Mouse (Mus musculus) activated CD4-positive, CD25-positive, alpha-beta regulatory T cell, adult 4 months (primary cell): ENCODE data around the gene Ipo7. TPM values are rescaled to one million over a fixed set of nuclear protein-coding genes. Genes with fewer than 3 reads are reported as not detected.
"Not testable (repeated sequence)": the region's sequence is repeated elsewhere in the genome, so short reads cannot be mapped to it uniquely, and the experiment has no call there.

ENCODE experiments used
- ATAC-seq: one replicate; pipeline ENCODE4 v1.8.0; 2017
- polyA plus RNA-seq, 2 experiments: library from polyadenylated mRNA; unstranded; fragments of 100-300 nt; shearing (Covaris generic); gene quantifications; one replicate each; pipeline ENCODE4 v1.2.1; 2017

The Ipo7 gene
- polyA plus RNA-seq = 10 to 100 TPM; 26.5 to 31.4 TPM

DNA sequence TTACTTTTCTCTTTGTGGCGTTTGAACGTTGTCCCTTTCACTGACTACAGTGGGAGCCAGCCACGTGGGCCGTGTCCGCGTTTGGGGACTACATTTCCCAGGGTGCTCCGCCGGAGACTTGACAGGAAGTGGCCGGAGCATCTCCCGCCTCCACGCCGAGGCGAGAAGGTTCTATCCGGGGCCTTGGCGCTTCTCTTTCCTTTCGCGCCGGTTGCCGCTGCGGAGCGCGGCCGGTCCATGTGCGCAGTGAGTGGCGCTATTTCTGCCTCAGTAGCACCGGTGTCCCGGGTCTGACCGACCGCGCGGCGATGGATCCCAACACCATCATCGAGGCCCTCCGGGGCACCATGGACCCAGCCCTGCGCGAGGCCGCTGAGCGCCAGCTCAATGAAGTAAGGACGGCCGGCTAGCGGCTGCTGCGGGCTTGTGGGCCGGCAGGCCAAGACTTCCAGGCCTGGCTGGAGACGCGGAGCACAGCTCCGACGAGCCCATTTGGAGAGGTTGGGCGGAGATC lies at the start of gene Ipo7:
Gene Ipo7 (plus strand): TSS at position 158 of the 514 bp plus-strand sequence.
- ATAC-seq = peak; percentile 97

DNA sequence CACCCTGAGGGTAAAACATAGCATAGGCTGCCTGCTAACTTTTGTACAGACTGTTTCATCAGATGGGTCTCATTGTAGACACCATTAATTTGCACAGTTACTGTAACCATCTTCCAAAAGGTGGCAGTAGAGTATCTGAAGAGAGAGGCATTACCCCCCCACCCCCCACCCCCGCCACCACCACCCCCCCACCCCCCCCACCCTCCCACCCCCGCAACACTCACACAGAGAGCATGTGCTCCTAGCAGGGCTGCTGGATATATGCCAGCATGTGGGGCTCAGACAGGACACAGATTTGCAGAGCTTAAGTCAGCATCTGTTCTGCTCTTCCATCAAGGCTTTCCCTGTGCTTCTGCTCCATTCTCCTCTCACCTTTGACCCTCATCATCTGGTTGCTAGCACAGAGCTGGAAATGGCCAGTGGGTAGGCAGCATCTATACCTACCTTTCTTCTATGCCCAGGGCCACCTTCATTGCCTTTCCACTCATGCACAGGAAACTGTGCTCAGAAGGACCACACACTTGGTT lies 49.1 kb upstream of the Ipo7 start:
- ATAC-seq = no peak

DNA sequence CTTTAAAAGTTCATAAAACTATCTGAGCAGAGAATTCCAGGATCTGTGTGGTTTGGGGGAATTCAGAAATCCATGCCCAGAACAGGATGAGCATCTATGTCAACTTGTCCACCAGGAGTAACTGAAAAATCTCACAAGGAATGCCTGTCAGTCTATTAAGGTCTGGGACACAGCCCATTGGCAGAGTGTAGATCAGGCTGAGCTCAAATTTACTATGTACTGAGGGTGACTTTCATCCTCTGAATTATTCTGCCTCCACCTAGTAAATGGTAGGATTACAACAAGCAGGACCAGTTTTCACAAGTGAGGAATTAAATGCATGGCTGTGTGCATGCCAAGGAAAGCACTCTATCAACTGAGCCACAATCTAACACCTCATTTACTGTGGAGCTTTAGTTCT lies 48.5 kb upstream of the Ipo7 start:
- ATAC-seq = no peak

DNA sequence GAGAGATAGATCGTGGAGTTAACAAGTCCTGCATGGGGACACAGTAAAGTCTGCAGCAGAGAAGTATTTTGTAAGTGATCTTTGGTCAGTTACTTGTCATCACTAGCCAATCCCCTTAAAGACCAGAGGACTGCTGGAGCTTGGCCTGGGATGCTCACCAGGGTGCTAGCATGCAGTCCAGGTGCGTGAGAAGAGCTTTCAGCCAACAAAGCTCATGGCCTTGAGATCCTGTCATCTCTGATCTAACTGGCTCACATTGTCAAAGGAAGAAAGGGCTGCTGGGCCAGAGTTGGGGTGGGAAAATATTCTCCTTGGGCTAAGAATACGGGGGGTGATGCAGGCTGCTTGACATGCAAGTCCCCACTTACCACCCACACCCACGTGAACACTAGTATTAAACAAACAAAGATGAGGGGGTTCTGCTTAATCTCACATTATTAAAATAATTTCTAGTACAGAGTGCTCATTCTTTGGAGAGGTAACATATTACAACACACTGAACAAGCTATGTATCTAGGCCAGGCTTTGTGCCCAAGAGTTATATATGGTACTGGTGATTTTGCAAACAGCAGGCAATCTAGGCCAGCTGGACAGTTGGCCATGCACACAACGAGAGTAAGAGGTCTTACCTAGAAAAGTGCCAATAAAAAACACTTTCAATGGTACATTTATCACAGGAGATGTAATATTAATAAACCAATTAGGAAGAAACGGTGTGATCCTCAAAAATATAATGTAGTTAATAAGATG lies 41.9 kb upstream of the Ipo7 start:
- no peak for ATAC-seq

DNA sequence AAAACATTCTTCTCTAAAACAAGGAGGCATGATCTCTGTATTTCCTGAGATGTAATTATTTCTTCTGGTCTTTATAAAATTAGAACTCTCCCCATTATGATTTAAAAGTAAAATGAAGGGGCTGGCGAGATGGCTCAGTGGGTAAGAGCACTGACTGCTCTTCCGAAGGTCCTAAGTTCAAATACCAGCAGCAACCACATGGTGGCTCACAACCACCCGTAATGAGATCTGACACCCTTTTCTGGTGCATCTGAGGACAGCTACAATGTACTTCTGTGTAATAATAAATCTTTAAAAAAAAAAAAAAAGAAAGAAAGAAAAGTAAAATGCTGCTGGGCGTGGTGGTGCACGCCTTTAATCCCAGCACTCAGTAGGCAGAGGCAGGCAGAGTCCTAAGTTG lies 40.9 kb upstream of the Ipo7 start:
- not testable (repeated sequence) for ATAC-seq

DNA sequence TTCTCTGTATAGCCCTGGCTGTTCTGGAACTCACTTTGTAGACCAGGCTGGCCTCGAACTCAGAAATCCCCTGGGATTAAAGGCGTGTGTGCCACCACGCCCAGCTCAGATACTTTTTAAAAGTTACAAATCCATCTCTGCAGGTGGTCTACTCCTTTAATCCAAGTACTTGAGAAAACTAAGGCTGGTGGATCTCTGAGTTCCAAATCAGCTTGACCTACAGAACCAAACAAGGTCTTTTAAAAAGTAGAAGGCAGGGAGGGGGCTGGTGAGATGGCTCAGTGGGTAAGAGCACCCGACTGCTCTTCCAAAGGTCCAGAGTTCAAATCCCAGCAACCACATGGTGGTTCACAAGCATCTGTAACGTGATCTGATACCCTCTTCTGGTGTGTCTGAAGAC lies 33.5 kb upstream of the Ipo7 start:
- not testable (repeated sequence) for ATAC-seq

DNA sequence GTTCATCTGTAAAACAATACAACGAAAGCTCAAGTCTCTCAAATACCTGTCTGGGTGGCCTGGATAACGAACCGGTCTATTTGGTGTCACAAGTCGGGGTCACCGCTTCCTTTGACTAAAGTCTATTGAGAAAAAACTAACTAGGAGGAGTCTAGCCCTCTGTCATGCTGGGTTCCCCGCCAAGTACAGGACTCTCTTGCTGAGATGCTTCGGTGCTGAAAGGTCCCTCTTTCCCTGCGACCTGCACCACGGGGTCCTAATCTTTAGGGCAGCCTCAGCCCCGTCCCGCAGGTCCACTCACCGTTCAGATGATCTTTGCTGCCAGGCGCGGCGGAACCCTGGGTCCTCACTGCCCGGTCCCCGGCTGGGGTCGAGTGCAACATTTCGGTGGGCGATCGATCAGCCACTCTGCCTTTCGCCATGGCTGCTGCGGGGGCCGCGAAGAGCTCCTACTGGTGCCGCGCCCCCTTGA lies 32.4 kb upstream of the Ipo7 start:
- ATAC-seq = no peak

DNA sequence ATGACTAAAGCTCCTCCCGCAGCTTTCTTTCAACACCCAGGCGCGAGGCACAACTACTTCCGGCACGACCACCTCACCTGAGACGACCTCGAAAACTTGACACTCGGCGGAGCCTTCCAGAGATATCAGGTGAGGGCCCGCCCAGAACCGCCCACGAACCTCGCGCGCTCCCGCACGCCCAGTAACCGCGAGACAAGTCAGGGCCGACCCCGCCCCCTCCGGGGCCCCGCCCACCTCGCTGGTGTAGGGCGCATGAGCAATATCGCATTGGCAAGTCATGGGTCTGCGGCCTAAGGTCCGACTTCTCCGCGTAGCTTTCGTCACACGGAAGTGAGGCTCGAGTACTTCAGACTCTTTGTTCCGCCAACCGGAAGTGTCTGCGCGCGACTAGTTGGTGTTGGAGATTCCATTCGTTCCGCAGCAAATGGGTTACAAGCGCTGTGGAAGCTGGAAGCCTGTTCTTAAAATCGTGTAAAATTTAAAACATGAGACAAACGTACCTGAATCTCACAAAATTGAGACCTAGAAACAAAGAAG lies 31.9 kb upstream of the Ipo7 start:
- peak; percentile 95 for ATAC-seq

DNA sequence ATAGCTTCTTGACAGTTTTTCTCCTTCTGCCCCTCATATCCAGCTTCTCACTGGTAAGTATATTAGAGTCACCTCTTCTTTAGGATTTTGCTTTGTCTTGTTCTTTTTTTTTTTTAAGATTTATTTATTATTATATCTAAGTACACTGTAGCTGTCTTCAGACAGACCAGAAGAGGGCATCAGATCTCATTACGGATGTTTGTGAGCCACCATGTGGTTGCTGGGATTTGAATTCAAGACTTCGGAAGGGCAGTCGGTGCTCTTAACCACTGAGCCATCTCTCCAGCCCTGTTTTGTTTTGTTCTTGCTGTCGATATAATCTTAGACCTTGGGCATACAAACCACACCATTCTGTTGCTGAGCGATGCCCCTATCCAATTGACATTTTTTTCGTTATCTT lies 31.3 kb upstream of the Ipo7 start, which contains the start of gene Tmem41b:
Gene Tmem41b (minus strand): TSS at position 155 of the 400 bp plus-strand sequence.
- peak; percentile 4 for ATAC-seq

DNA sequence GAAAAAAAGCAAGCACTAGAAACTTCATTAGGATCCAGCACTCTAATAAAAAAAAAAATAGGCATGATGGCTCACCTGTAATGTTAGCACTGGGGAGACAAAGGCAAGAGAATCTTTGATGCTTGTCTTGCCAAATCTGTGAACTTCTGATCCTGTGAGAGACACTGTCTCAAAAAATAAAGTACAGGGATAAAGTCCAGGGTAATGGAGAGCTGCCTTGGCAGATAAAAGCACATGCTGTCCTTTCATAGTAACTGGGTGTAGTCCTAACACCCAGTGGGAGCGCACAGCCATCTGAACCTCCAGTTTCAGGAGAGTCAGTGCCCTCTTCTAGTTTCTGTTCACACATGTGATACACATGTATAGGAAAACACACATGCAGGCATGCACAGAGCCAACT lies 26.8 kb upstream of the Ipo7 start:
- no peak for ATAC-seq

DNA sequence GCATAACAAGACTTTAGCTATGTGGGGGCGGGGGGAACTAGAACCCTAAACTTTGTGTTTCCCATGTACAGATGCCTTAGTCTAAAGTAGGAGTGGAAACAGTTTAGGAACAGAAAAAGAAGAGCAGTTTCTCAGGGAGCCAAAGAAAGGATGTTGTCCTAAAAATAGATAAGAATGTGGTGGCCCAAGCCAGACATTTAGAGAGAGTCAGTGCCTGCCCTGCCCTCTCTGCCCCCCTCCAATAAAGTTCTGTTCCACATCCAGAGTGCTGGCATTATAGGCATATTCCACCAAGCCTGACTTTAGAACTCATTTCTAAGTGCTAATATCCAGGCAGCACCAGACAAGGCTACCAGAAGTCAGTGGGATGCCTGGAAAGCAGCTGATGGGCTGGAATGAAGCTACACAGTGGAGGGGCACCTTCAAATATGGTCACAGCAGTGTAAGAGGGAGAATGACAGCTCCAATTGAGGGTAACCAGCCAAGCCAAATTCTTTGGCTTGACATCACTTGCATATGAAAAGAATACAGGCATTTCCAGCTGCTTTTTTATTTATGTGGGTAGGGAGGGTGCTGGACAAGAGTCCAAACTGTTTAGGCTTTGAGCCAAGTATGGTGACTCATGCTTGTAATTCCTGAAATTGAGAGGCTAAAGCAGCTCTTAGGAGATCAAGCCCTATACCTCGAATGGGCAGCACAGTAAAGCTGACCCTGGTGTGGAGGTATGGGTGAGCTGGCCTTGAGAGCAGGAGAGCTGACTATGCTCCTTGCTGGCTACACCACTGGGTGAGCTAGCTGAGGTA lies 24.7 kb upstream of the Ipo7 start:
- no peak for ATAC-seq

DNA sequence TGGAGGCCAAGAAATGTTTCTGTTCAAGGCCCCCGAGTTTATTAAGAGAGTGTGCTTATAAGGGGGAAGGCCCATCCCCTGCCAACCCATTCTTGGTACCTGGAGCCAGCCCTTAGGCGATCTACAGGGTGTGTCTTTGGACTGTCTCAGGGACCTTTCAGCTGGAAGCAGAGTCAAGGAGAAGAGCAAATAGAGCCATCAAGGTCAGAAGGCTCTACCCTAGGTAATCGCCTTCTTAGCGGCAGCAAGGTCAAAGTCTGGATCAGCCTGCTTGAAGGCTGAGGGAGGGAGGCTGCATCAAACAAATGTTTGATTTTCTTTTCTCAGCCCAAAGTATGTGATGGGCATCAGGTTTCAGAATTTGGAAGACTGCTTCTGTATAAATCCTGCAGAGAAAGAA lies 19.7 kb upstream of the Ipo7 start:
- ATAC-seq = no peak

DNA sequence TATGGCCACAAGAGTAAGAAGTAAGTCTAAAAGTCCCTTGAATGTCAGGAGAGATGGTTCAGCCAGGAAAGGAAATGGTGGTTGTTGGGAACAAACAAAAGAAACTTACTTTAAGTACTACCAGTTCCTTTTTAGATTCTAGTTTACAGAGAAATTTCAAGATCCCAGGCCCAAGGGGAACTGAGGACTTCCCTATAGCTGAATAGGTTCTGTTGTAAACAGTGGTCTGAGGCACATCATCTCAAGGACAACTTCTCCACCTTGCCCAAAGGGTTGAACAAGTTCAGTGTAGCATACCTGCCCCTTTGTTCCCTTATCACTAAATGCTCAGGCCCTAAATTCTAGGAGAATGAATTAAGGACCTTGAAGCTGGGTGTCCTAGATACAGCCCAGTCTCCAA lies 16.0 kb upstream of the Ipo7 start:
- ATAC-seq = no peak

DNA sequence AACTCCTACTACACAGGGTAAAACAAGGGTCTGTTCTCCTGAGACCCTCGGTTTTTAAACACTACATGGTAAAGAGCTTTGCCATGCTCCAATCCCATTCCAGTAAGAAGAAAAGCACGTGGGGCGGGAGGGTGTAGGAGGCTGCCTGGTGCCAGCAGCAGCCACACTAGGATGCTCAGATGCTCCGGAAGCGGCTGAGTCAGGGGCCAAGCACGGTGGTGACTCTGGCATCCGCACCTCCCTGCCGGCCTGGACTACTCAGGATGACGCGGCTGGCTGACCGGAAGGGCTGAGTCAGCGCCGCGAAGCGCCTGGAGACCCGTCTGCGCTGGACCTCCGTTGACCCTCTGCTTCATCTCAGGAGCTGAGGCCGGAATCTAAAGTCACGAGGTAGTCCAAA lies 15.1 kb upstream of the Ipo7 start:
- ATAC-seq = no peak

DNA sequence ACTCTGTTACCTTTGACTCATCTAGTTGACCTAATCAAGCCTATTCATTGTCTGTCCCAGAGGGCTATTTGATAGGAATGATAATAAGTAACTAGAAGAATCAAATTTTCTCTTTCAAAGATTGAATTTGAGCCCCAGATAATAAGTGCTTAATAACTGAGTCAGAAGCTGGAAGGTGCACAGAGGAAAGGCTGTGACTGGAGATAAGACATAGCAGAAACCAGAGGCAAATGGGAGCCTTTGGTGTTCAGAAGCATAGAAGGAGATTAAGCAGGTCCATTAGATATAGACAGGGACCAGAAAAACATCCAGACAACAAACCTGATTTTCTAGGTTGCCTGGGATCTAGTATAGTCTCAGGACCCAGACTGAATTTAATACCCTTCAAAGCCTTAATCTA lies 12.1 kb upstream of the Ipo7 start:
- no peak for ATAC-seq

DNA sequence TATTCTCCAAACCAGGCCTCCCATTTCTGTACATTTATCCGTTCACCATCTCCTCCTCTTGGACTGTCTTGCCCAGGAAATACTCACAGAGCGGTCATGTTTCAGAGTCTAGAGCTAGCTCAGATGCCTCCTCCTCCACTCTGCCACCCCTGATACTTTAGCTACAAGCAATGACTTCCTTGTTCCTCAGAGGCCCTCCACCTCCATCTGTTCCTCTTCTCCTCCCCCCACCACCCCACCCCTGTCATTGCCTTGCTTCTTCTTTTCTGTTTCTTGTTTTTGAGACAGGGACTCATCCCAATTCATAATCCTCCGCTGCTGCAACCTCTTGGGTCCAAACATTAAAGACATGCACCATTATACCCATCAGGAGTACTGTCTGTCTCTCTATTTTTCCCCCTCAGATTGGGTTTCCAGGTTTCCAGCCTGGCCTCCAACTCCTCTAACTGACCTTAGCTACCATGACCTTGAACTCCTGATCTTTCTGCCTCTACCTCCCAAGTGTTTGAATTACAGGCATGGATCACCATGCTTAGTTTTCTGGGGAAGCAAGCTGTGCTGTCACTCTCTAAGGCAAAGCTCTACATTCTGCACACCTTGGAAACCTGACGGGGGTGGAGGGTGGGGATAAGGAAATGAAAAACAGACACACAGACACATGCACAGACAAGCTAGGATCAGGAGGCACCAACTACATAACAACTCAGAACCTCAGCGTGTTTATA lies 11.4 kb upstream of the Ipo7 start:
- ATAC-seq = no peak

DNA sequence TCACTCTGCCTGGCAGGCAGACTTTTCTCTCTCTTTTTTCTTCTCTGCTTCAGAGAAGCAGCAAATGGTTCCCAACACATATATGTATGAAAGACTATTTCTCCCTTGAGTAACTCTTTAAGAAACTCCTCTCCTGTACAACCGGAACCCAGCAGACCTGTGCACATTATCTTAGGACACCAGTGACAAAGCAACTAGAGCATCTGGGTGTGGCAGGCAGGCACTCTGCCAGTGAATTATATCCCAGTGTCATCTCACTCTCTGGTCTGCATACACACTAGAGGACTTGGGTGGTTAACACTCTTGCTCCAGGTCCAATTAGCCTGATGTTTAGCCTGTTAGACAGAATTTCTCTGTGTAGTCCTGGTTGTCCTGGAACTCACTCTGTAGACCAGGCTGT lies 9.6 kb upstream of the Ipo7 start:
- no peak for ATAC-seq

DNA sequence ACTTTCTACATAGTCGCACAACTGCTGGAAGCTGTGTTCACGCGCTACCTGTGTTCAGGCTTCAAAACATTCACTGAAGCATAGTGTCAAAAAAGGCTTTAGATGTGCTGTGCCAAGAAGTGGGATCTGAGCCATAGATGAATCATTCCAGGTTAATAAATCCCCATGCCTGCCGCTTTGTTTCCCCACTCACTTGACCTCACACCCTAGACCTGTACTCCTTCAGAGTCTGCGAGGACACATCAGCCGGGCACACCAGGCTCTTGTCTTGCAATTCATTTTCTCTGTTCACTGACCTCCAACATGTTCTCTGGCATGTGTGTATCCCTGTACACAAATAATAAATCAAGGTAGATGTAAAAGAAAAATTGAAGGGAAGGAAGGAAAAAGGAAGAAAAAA lies 9.0 kb upstream of the Ipo7 start:
- ATAC-seq = no peak

DNA sequence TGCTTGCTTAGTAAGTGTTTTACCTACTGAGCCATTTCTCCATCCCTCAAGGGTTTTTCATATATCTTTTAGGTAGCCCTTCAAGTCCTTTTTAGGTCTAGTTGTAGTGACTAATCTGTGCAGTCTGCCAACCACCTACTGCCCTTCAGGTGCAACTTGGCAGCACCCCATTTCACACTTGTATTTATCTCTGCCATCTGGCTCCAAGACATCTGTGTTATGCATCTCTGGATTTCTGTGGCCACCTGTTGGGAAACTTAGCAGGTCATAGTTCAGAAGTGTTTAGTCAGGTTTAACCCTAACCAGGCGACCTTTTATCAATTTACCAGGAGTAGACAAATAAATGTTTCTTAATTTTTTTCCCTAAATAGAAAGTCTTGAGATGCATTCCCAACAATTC lies 6.7 kb upstream of the Ipo7 start:
- no peak for ATAC-seq

DNA sequence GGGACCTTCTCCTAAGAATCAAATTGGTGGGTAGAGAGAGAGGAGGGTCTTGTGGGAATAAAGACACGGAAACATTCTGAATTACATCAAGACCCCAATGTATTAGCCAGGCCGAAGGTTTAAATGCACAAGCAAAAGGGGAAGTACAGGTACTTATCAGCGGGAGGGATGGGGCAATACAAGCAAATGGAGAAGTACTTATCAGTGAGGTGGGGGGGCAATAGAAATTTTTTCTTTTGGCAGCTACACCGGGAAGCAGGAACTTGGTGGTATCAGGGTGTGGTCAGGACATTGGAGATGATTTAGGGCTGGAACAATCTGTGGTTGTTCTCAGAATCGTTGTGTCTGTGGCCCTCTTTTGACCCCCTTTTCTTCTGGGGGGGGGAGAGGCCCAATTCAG lies 3.8 kb upstream of the Ipo7 start:
- no peak for ATAC-seq

DNA sequence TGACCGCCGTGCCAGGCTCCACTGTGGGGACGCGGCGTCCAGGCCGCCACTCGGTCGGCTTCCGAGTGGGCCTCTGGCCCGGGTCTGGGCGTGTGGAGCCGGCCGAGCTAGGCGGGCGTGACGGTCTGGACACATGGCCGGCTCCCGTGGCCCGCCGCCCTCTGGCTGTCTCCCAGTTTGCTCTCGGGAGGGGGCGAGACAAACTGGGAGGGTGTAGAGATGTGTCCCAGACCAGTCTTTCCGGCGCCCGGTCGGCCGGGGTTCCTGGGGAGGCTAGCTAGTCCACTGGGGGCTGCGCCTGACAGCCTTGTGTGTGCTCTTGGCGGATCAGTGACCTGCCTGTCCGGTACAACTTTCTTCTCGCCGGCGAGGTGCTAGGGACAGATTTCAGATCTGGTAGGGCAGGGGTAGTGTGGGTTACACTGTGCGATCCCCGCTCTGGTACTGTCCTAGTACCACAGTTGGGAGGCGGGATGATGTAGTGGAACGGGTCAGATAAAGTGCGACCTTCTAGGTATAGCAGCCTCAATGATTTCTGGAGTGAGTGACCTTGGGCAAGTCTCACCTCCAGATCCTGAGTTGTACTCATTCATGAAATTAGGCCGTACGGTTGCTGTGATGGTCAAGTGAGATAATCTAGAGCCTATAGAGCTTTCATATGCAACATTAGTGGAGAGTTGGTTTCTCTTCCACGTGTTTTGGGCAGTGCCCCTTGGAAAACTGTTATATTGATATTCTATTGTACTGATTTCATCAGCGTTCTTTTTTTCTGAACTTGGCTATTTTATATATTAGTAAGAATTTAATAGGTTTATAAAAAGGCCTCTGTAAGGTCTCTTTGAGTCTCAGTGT lies 783 bp downstream of the Ipo7 start:
- ATAC-seq = peak; percentile 18

DNA sequence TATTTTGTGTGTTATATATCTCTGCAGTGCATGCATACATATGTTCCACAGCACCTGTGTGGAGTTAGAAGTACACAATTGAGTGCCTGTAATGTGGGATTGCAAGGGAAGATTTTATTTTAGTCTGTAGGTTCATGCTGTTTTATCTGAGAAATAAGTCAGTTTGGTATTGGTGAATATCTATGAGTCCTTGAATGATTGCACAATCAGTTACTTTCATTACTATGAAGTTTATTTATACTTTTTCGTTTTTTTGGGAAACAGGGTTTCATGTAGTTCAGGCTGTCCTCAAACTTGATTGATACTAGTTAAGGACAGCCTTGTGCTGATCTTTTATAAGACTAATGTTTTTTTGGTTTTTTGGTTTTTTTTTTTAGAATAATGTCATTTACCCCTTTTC lies 5.5 kb downstream of the Ipo7 start:
- no peak for ATAC-seq
